Mouse (Mus musculus) spleen, adult 2 months (tissue): ENCODE data around the gene Ucp2. TPM values are rescaled to one million over a fixed set of nuclear protein-coding genes. Genes with fewer than 3 reads are reported as not detected.

Experiments
- DNase-seq, 2 experiments: peaks; one replicate each; pipeline versions ENCODE4 v3.0.0 to v3.0.0-alpha.2; 2012 to 2021; ENCODE audit warnings: low spot score in 2 of 2, low read depth in 1 of 2
- H3K27ac ChIP-seq: fragments of 200-500 bp; 2 replicates; pipeline ENCODE4 v1.5.1; 2012; ENCODE audit warnings: low read length, inconsistent platforms; ENCODE audit not compliant: insufficient read depth
- H3K27me3 ChIP-seq: fragments of 200-500 bp; 2 replicates; pipeline ENCODE4 v1.6.1; 2012; ENCODE audit warnings: mild to moderate bottlenecking, moderate library complexity, low read length, inconsistent platforms; ENCODE audit not compliant: control insufficient read depth, insufficient read depth
- H3K36me3 ChIP-seq: fragments of 200-500 bp; 2 replicates; pipeline ENCODE4 v1.6.1; 2012; ENCODE audit warnings: mild to moderate bottlenecking, low read length, inconsistent platforms; ENCODE audit not compliant: control insufficient read depth, insufficient read depth
- H3K4me1 ChIP-seq: fragments of 200-500 bp; 2 replicates; pipeline ENCODE4 v1.6.1; 2011; ENCODE audit warnings: inconsistent platforms; ENCODE audit not compliant: control insufficient read depth, insufficient read depth, insufficient read length
- H3K4me3 ChIP-seq: fragments of 200-500 bp; 2 replicates; pipeline ENCODE4 v1.5.1; 2011; ENCODE audit warnings: mild to moderate bottlenecking, inconsistent platforms; ENCODE audit not compliant: insufficient read depth, insufficient read length; ENCODE audit errors: extremely low read depth
- CTCF ChIP-seq: fragments of 200-500 bp; IDR thresholded peaks from 2 replicates; pipeline ENCODE4 v1.5.1; 2011; ENCODE audit warnings: mild to moderate bottlenecking, inconsistent platforms; ENCODE audit not compliant: insufficient read depth, insufficient read length, insufficient replicate concordance; ENCODE audit errors: extremely low read depth
- POLR2A ChIP-seq: fragments of 200-500 bp; IDR thresholded peaks from 2 replicates; pipeline ENCODE4 v1.6.1; 2011; ENCODE audit warnings: low read depth, low read length, inconsistent platforms
- WGBS: fragments of 180-500 bp; shearing (Covaris S2); methylation state at CpG from one replicate; pipeline ENCODE4 v1.1.7; 2018; 5-methylcytosine and 5-hydroxymethylcytosine counted together
- polyA plus RNA-seq: library from polyadenylated mRNA; depleted of rRNA; stranded (reverse); fragments of >200 nt; gene quantifications from 2 replicates; pipeline ENCODE4 v1.2.3, GENCODE M21; 2012

The Ucp2 gene
- polyA plus RNA-seq, 1 experiment: 991 TPM

GRCm38 (mm10) chr7:100533503-100533902 lies 40.4 kb downstream of the Ucp2 start:
- no peak overlapping the region for H3K4me3 ChIP-seq
- TF ChIP-seq POLR2A: no peak
- no peak for DNase-seq
- 62% methylated on average over 2 of the region's 2 CpGs for WGBS
- H3K27me3 ChIP-seq: no peaks in the 10 kb centered on the region
- H3K36me3 ChIP-seq: peaks cover 1% of the 10 kb centered on the region; the same call in 1 of the 2 replicates
- no peak overlapping the region for H3K27ac ChIP-seq
- H3K4me1 ChIP-seq: peaks cover 2% of the 10 kb centered on the region; the same call in 1 of the 2 replicates

- no peaks in the 10 kb centered on the region for H3K27me3 ChIP-seq
- 43% methylated on average over 3 of the region's 3 CpGs for WGBS
Measured at GRCm38 (mm10) chr7:100534216-100534615, 41.1 kb downstream of the Ucp2 start.

GRCm38 (mm10) chr7:100535831-100536230 lies 42.7 kb downstream of the Ucp2 start:
- Histone ChIP-seq H3K4me3 (no peak overlapping the region), H3K36me3 (peaks cover 10% of the 10 kb centered on the region), H3K27me3 (no peaks in the 10 kb centered on the region), H3K4me1 (peaks cover 2% of the 10 kb centered on the region; the same call in 1 of the 2 replicates), H3K27ac (no peak overlapping the region)
- TF ChIP-seq POLR2A (no peak), CTCF (no peak)
- DNase-seq: no peak
- WGBS: 53% methylated on average over 2 of the region's 2 CpGs

More at GRCm38 (mm10) chr7:100534216-100534615, 41.1 kb downstream of the Ucp2 start:
- Histone ChIP-seq H3K36me3 (peaks cover 5% of the 10 kb centered on the region), H3K27ac (no peak overlapping the region), H3K4me1 (peaks cover 2% of the 10 kb centered on the region; the same call in 1 of the 2 replicates), H3K4me3 (no peak overlapping the region)
- DNase-seq: no peak
- no peak for TF ChIP-seq CTCF
- TF ChIP-seq POLR2A: no peak

GRCm38 (mm10) chr7:100536804-100537518 lies 43.8 kb downstream of the Ucp2 start, which contains the start of gene Coa4:
Coa4 (plus strand) TSS chr7:100537071.
- WGBS: under 1% methylated on average over 33 of the region's 33 CpGs
- Histone ChIP-seq H3K4me3 (peak within 1 kb of the TSS; percentile 95), H3K36me3 (peaks cover 10% of the 10 kb centered on the region), H3K4me1 (peaks cover 2% of the 10 kb centered on the region; the same call in 1 of the 2 replicates), H3K27ac (peak within 1 kb of the TSS; percentile 77), H3K27me3 (no peaks in the 10 kb centered on the region)
- TF ChIP-seq CTCF (no peak), POLR2A (peak; percentile 7)
- peak; percentile 79 to 88 for DNase-seq

GRCm38 (mm10) chr7:100537519-100537902 lies 44.4 kb downstream of the Ucp2 start:
- H3K36me3 ChIP-seq: peaks cover 10% of the 10 kb centered on the region
- TF ChIP-seq CTCF: no peak
- TF ChIP-seq POLR2A: no peak
- WGBS: 20% methylated on average over 7 of the region's 7 CpGs
- no peak for DNase-seq
- no peak overlapping the region for H3K27ac ChIP-seq
- H3K4me3 ChIP-seq: peak overlapping the region; percentile 95
- H3K4me1 ChIP-seq: peaks cover 2% of the 10 kb centered on the region; the same call in 1 of the 2 replicates
- no peaks in the 10 kb centered on the region for H3K27me3 ChIP-seq

GRCm38 (mm10) chr7:100539516-100539915 lies 46.4 kb downstream of the Ucp2 start:
- H3K27ac ChIP-seq: no peak overlapping the region
- 86% methylated on average over 9 of the region's 9 CpGs for WGBS
- H3K27me3 ChIP-seq: no peaks in the 10 kb centered on the region
- no peak for DNase-seq
- peaks cover 2% of the 10 kb centered on the region; the same call in 1 of the 2 replicates for H3K4me1 ChIP-seq
- H3K4me3 ChIP-seq: no peak overlapping the region
- no peak for TF ChIP-seq POLR2A
- TF ChIP-seq CTCF: no peak
- H3K36me3 ChIP-seq: peaks cover 10% of the 10 kb centered on the region

GRCm38 (mm10) chr7:100544437-100544836 lies 51.3 kb downstream of the Ucp2 start:
- no peak overlapping the region for H3K4me3 ChIP-seq
- no peak for DNase-seq
- H3K27ac ChIP-seq: no peak overlapping the region
- no peaks in the 10 kb centered on the region for H3K4me1 ChIP-seq
- no peaks in the 10 kb centered on the region for H3K27me3 ChIP-seq
- WGBS: 80% methylated on average over 1 of the region's 1 CpGs
- no peak for TF ChIP-seq CTCF
- no peak for TF ChIP-seq POLR2A
- H3K36me3 ChIP-seq: peaks cover 4% of the 10 kb centered on the region
